Mouse (Mus musculus) spleen, postnatal 4 days (tissue): ENCODE results near the gene Tlr8.
A peak's percentile ranks its signal among the peaks of the same experiment; 100 is the strongest.
"Not testable (repeated sequence)": the region's sequence is repeated elsewhere in the genome, so short reads cannot be mapped to it uniquely, and the experiment has no call there.

Experiments
- DNase-seq, 2 experiments: peaks; one replicate each; pipeline ENCODE4 v3.0.0; 2022; ENCODE audit warnings: low spot score in 2 of 2

The Tlr8 gene

DNA sequence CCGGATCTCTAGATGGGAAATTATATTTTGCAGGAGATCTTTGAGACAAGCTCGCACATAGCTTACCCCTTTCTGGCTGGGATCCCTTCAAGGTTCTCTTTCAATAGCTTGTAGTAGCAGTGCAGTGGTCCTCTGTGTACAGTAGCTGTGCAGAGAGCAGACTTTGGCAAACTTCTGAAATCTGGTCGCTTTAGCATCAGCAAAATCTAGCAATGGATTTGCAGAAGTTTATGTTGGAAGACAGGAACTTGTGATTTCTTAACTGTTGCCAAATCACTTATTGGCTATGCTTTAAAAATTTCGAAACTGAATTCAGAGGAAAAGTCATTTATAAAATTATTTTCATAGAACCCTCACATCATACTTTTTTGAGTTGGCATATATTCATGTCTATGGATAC is at the start of gene Tlr8:
Gene Tlr8 (minus strand): TSS at position 244 of the 400 bp plus-strand sequence.
- no peak for DNase-seq

DNA sequence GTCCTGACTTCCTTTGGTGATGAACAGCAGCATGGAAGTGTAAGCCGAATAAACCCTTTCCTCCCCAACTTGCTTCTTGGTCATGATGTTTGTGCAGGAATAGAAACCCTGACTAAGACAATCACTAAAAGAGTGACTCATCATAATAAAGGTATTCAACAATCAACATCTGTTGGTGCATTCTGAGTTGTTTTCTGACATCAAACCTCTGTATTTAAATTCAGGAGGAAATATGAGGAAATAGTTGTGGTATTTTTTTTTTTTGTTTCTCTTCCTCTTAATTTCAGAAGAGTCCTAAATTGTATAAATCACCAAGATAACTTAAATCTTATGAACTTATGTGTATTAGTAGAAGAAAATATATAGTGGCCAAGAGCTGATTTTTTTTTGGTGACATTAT is 37.9 kb upstream of the Tlr8 start:
- not testable (repeated sequence) for DNase-seq

DNA sequence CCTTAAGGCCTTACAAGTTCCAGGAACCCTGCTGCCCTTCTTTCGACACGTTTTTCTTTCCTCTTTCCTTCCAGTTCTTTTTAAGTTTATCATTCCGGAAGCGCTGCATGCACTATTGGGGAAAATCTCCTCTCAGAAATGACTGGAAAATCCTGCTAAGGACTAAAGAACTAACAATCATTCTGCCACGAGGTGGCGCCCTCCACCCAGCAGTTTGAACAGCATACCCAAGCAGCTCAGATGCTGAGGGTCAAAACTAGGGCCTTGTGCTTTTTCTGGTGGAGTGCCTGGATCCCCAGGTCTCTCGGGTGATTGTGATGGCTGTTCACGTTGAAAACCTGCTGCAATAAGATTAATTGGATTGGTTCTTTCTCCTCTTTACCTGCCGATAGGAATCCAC is 12.8 kb upstream of the Tlr8 start:
- peak; percentile 34 to 79 for DNase-seq

GRCm38 (mm10) chrX:167276551-167276950 is 12.4 kb upstream of the Tlr8 start:
- no peak for DNase-seq

GRCm38 (mm10) chrX:167263530-167263929 is 599 bp downstream of the Tlr8 start:
- no peak for DNase-seq

DNA sequence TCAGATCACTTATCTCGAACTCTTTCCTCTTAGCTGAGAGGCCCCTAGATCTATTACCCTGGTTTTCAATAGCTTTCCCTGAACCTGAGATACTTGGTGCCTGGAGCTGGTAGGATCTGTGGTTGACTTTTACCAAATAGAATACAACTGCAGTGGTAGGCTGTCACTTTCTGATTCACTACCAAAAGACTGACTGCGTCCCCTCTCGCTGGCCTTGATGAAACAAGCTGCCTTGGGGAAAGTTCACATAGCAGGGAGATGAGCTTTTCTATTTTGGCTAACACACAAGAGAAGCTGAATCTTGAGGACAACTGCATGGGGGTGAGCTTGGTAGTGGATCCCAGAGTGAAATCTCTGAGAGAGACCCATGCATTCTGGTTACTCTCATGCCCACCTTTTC is 22.4 kb downstream of the Tlr8 start:
- no peak for DNase-seq

GRCm38 (mm10) chrX:167239293-167239921 is 24.7 kb downstream of the Tlr8 start:
- no peak for DNase-seq

GRCm38 (mm10) chrX:167233104-167233687 is 30.9 kb downstream of the Tlr8 start:
- peak; percentile 62 to 82 for DNase-seq

DNA sequence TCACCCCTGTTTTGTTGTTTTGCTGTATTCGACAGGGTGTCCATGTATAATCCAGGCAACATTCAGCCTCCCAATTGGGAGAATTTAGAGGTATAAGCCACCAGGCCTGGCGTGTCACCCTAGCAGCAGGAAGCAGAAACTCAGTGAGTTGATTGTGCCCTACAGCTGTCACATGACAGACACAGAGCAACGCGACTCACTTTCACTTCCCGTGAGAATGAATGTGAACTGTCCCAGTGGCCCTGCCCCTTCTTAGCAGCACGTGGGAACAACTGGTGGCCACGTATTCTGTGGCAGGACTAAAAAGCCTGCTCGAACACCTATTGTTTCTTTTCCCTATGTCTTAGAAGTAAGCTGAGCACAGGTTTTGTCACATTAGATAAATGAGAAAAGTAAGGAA is 33.0 kb downstream of the Tlr8 start:
- peak in 1 of 2 experiments; percentile 22 for DNase-seq

GRCm38 (mm10) chrX:167229819-167230218 is 34.3 kb downstream of the Tlr8 start:
- DNase-seq: no peak

GRCm38 (mm10) chrX:167229206-167229605 is 34.9 kb downstream of the Tlr8 start:
- peak; percentile 74 to 90 for DNase-seq

DNA sequence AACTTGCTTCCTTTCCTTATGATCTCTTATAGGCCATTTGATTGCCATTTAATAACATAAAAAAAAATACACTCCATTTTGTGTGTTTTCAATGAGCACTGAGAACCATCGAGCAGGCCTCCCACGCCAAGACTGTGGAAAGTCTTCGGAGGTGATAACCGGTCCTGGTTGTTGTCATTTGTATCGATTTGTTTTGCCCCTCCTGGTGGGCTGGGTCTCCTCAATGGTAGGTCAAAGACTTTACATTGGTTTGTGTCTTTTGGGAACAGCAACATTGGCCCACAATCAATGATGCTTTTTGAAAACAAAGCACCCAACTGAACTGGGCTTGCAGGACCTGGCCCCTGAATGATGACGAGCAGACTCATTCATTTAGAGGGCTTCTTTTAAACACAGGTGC is 36.4 kb downstream of the Tlr8 start:
- peak in 1 of 2 experiments; percentile 53 for DNase-seq

GRCm38 (mm10) chrX:167227138-167227537 is 37.0 kb downstream of the Tlr8 start:
- peak; percentile 42 to 71 for DNase-seq

DNA sequence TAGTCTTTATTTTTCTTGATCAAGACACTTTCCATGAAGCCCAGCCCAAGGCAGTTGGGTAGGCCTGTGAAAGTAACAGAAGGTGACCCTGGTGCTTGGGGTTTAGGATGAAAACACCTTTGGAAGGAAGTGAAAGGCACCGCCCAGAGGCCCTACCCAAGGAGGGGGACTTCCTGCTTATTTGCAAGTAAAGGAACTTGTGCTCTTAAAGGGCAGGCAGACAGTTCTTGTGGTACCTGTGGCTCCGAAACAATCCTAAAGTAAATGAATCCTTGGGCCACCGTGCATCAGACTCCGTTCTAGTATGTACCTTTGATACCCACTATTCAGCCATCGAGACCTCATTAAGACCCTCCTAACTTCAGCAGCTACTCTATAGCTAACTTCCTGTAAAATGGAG is 37.6 kb downstream of the Tlr8 start:
- DNase-seq: peak; percentile 40 to 63

DNA sequence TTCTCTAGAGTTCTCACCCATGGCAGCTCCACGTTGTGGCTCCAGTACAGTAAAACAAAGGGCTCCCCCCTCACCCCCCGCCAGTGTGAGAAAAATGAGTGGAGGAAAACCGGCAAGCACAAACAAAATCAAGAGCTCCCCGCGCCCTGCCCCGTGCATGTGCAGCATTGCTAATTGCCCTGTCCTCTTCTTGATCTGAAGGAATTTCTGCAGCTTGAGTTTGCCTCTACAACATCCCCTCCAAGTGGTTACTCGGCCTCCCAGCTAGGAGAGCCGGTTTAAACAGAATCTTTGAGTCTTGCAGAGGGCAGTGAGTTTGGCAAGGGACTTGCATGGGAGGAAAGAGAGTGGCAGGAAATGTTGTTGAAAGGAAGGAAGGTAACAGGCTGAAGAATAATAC is 51.4 kb downstream of the Tlr8 start:
- peak in 1 of 2 experiments; percentile 62 for DNase-seq

- peak in 1 of 2 experiments; percentile 60 for DNase-seq
Observed at GRCm38 (mm10) chrX:167211871-167212555, 52.1 kb downstream of the Tlr8 start.

GRCm38 (mm10) chrX:167210319-167210728 is 53.8 kb downstream of the Tlr8 start:
- peak; percentile 23 to 63 for DNase-seq

DNA sequence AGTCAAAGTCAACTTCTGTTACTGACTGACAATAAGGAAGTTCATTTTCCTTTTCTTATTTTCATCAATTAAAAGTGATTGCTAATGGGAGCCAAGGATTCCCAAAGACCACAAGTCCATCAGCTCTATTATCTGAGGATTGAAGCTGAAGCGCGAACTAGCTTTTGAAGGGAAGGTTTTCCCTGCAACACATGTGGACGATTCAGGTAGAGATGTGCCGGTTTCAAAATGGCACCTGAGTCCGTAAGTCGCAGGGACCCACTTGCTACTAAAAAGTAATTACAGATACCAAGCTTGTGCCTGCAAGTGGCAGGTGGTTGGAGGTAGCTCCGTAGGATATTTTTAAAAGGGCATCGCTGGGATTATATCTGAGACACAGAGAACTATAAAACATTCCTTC is 54.3 kb downstream of the Tlr8 start:
- peak in 1 of 2 experiments; percentile 55 for DNase-seq

GRCm38 (mm10) chrX:167208978-167209754 is 55.0 kb downstream of the Tlr8 start, which contains the start of gene Tmsb4x:
TSS of gene Tmsb4x (minus strand) at chrX:167209315.
- peak; percentile 79 to 91 for DNase-seq

DNA sequence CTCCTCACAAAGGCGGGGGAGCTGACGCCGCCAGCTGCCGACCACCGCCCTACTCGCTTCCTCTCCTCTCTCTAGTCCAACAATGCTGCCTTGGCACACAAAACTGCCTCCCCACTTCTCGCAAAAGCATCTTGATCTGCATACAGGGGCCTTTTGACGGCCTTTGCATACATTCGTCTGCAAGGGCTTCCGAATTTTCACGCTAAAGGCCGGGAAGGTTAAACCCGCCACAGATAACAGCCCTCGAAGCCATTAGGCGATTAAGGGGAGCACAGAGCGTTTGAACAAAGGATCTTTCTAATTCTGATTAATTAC is 55.7 kb downstream of the Tlr8 start:
- DNase-seq: peak in 1 of 2 experiments; percentile 67

- peak in 1 of 2 experiments; percentile 60 for DNase-seq
Observed at GRCm38 (mm10) chrX:167207741-167208505, 56.2 kb downstream of the Tlr8 start.
